Comparison of ENCODE assay signal across 8 mouse cellular contexts in genomic region chr4:125911541-125912270, GRCm38 (mm10).
DNase-seq lines count a peak whose midpoint lies in the region.
"Had no signal": no experiment of that assay in that cellular context is flagged by ENCODE, and none has a peak within 500 bp of the region (broad histone marks: within the 10 kb centered on the region; RNA-seq: fewer than 3 reads in every experiment).

No protein-coding gene starts in this region.

- peak; percentile 36 for DNase-seq in MN1 (ENCODE audit: low spot score)
- peak; percentile 86 to 95 for DNase-seq in adrenal gland, adult (ENCODE audit: inconsistent age in 2 of 2, low spot score in 1 of 2)
- DNase-seq in forelimb bud, embryonic 11.5 days (ENCODE audit: low read depth, low spot score), result peak; percentile 57
- DNase-seq in kidney, postnatal 36 days, result peak; percentile 34 to 57
- DNase-seq in frontal cortex, postnatal 10 days (ENCODE audit: low spot score in 2 of 2), result no peak
- DNase-seq in c-Kit-positive CD71-positive TER-119-positive erythroid progenitor cells, embryonic 14.5 days (ENCODE audit: low spot score), result no peak
- no peak for DNase-seq in gastrocnemius, postnatal 4 days (ENCODE audit: low spot score in 2 of 2)
- DNase-seq: spleen, adult 18-20 months had no signal

Comparison
In these comparisons a context has a peak if more than half of its experiments do, and no peak if none do; other contexts are left out.
1. DNase-seq: peak in MN1 (single experiment), adrenal gland, adult (2 of 2), forelimb bud, embryonic 11.5 days (single experiment) and kidney, postnatal 36 days (2 of 2); none in frontal cortex, postnatal 10 days (0 of 2), c-Kit-positive CD71-positive TER-119-positive erythroid progenitor cells, embryonic 14.5 days (single experiment) and gastrocnemius, postnatal 4 days (0 of 2).